Mouse (Mus musculus) hindbrain, embryonic 11.5 days (tissue): ENCODE measurements around the gene Otx1. TPM values are rescaled to one million over a fixed set of nuclear protein-coding genes. Genes with fewer than 3 reads are reported as not detected.

ENCODE experiments used
- ATAC-seq: fragments of 200-750 bp; cut with Nextera tagmentation; 2 replicates; pipeline ENCODE4 v1.8.0; 2017; ENCODE audit warnings: mild to moderate bottlenecking, moderate TSS enrichment, moderate library complexity; ENCODE audit not compliant: low FRiP score
- DNase-seq: peaks from one replicate; pipeline ENCODE4 v3.0.0-alpha.2; 2015; ENCODE audit warnings: low spot score
- H3K27ac ChIP-seq: fragments of 300-500 bp; sonication (generic); 2 replicates; pipeline ENCODE4 v1.5.1; 2014; ENCODE audit warnings: mild to moderate bottlenecking, low read depth, low read length
- H3K27me3 ChIP-seq: fragments of 300-500 bp; sonication (generic); 2 replicates; pipeline ENCODE4 v1.6.1; 2014; ENCODE audit warnings: mild to moderate bottlenecking, low read length, moderate library complexity, mixed read lengths; ENCODE audit not compliant: control insufficient read depth, insufficient read depth
- H3K36me3 ChIP-seq: fragments of 300-500 bp; sonication (generic); 2 replicates; pipeline ENCODE4 v1.6.1; 2014; ENCODE audit warnings: mild to moderate bottlenecking, low read length, moderate library complexity, mixed read lengths; ENCODE audit not compliant: control insufficient read depth, insufficient read depth
- H3K4me1 ChIP-seq: fragments of 300-500 bp; sonication (generic); replicated peaks from 2 replicates; pipeline ENCODE4 v1.6.1; 2014; ENCODE audit warnings: low read length, mixed read lengths; ENCODE audit not compliant: control insufficient read depth, insufficient read depth
- H3K4me2 ChIP-seq: fragments of 300-500 bp; sonication (generic); replicated peaks from 2 replicates; pipeline ENCODE4 v1.6.1; 2014; ENCODE audit warnings: mild to moderate bottlenecking, low read depth, low read length
- H3K4me3 ChIP-seq: fragments of 300-500 bp; sonication (generic); 2 replicates; pipeline ENCODE4 v1.5.1; 2014; ENCODE audit warnings: low read depth, low read length
- H3K9ac ChIP-seq: fragments of 300-500 bp; sonication (generic); 2 replicates; pipeline ENCODE4 v1.6.1; 2014; ENCODE audit warnings: low read depth, low read length
- H3K9me3 ChIP-seq: fragments of 300-500 bp; sonication (generic); 2 replicates; pipeline ENCODE4 v1.6.1; 2016; ENCODE audit warnings: low read length; ENCODE audit not compliant: control insufficient read depth
- WGBS: fragments of 180-500 bp; shearing (Covaris S2); extraction: QIAGEN DNeasy Blood & Tissue Kit; methylation state at CpG from one replicate; pipeline ENCODE4 v1.1.7; 2014; 5-methylcytosine and 5-hydroxymethylcytosine counted together
- polyA plus RNA-seq: library from polyadenylated mRNA; unstranded; fragments of >200 nt; fragmentation: Nextera tagmentation; extraction: Ambion mirVana; gene quantifications from 2 replicates; pipeline ENCODE4 v1.2.1, GENCODE M21; 2014

Otx1 gene
- polyA plus RNA-seq, 1 experiment from 2014 or later = 3.0 TPM

DNA sequence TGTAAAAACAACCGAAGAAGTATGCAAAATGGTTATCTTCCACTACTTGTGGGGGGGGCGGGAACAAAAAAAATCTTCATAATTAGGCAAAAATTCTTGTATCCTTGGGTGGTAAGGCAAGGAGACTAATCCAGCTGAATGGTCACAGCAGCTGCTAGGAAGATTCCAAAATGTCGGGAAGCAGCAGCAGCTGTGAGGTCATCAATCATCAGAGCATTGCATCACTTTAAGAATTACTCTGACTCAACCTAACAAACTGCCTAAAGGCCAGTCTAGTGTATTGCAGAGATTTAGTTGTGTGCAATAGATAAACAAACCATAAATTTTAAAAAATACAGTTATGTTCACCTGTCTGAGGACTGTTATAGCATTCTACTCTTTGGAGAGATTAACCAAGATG, 29.1 kb downstream of the Otx1 start:
- Histone ChIP-seq H3K4me1 (no peaks in the 10 kb centered on the region), H3K9ac (no peak overlapping the region), H3K36me3 (no peaks in the 10 kb centered on the region), H3K4me2 (no peak overlapping the region), H3K27ac (no peak overlapping the region), H3K4me3 (no peak overlapping the region), H3K27me3 (no peaks in the 10 kb centered on the region), H3K9me3 (no peaks in the 10 kb centered on the region)
- 89% methylated on average over 3 of the region's 3 CpGs for WGBS
- no peak for DNase-seq
- no peak for ATAC-seq

- Histone ChIP-seq H3K9me3 (no peaks in the 10 kb centered on the region), H3K4me3 (no peak overlapping the region), H3K27ac (no peak overlapping the region), H3K27me3 (no peaks in the 10 kb centered on the region), H3K9ac (no peak overlapping the region), H3K4me2 (no peak overlapping the region), H3K4me1 (no peaks in the 10 kb centered on the region), H3K36me3 (no peaks in the 10 kb centered on the region)
- DNase-seq = no peak
- WGBS = 94% methylated on average over 3 of the region's 3 CpGs
- no peak for ATAC-seq
Observed at GRCm38 (mm10) chr11:21968922-21969321, 33.8 kb downstream of the Otx1 start.

- no peak overlapping the region for H3K9ac ChIP-seq
- no peak overlapping the region for H3K27ac ChIP-seq
- H3K4me3 ChIP-seq = no peak overlapping the region
- WGBS = 92% methylated on average over 7 of the region's 7 CpGs
- H3K36me3 ChIP-seq = no peaks in the 10 kb centered on the region
- H3K27me3 ChIP-seq = no peaks in the 10 kb centered on the region
- DNase-seq = no peak
- no peak for ATAC-seq
- H3K4me1 ChIP-seq = no peaks in the 10 kb centered on the region
- no peak overlapping the region for H3K4me2 ChIP-seq
- H3K9me3 ChIP-seq = no peaks in the 10 kb centered on the region
Observed at GRCm38 (mm10) chr11:21955167-21955566, 47.5 kb downstream of the Otx1 start.

GRCm38 (mm10) chr11:21951657-21952237, 51.0 kb downstream of the Otx1 start:
- no peaks in the 10 kb centered on the region for H3K9me3 ChIP-seq
- no peak overlapping the region for H3K27ac ChIP-seq
- no peaks in the 10 kb centered on the region for H3K4me1 ChIP-seq
- no peak for ATAC-seq
- no peak for DNase-seq
- 91% methylated on average over 2 of the region's 2 CpGs for WGBS
- no peak overlapping the region for H3K4me3 ChIP-seq
- no peak overlapping the region for H3K9ac ChIP-seq
- no peaks in the 10 kb centered on the region for H3K36me3 ChIP-seq
- H3K27me3 ChIP-seq = no peaks in the 10 kb centered on the region
- no peak overlapping the region for H3K4me2 ChIP-seq

DNA sequence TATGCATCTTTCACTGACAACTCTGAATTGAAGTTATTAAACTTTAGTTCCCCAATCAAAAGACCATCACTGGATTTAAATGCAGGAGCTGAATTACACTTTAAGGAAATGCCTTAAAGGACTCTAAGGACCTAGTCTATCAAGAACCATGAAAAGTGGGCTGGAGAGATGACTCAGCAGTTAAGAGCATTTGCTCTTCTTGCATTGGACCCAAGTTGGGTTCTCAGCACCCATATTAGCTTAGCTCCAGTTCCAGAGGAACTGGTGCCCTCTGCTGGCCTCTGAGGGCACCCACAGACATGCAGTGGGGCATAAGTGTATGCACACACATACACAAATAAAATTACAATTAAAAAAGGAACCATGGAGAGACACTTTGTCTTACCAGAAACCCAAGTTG, 52.6 kb downstream of the Otx1 start:
- no peak for ATAC-seq
- no peak overlapping the region for H3K4me2 ChIP-seq
- no peak overlapping the region for H3K4me3 ChIP-seq
- no peak overlapping the region for H3K9ac ChIP-seq
- no peaks in the 10 kb centered on the region for H3K4me1 ChIP-seq
- no peak for DNase-seq
- H3K9me3 ChIP-seq = no peaks in the 10 kb centered on the region
- H3K36me3 ChIP-seq = no peaks in the 10 kb centered on the region
- H3K27ac ChIP-seq = no peak overlapping the region
- H3K27me3 ChIP-seq = no peaks in the 10 kb centered on the region
